Mouse (Mus musculus): ENCODE results near the gene Gm13078.

The Gm13078 gene

DNA sequence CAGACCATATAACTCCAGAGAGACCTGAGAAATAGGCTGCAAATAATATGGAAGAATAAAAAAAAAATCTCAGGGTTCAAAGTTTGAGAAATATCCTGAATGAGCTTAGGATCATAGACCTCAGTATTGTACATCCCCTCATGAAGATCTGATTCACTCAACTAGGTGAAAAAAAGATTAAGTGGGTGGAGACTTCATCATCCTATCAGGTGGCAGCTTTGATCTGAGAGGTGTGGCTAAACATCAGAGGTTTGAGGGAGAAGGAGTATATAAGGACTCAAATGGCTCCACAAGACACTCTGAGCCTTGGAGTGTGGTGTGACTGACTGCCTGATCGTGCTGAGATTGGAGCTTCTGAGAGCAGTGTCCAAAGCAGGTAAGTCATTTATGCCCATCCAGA is at the start of gene Gm13078:
Gene Gm13078, plus strand, starts transcription at position 301 of the 400 bp plus-strand sequence.
- DNase-seq (ENCODE audit: low spot score in 2 of 2): no peak

DNA sequence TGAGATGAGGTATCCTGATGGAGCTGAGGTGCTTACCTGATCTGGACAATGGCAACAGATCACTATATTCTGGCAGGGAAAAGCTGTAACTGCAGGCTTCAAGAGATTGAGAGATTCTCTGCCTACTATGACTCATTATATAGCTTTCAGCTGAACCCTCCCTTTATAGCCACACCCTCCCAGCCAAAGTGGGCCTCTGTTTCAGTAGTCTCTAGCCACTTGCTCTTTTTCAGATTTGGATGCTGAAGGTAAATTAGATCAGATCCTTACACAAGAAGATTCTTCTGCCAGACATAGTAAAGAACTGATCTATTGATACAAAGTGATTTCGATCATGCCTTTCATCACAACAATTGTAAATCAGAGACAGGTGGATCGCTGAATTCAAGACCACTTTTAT is 16.6 kb upstream of the Gm13078 start, which contains the start of gene Gm13089:
Gene Gm13089, minus strand, starts transcription at position 101 of the 400 bp plus-strand sequence.
- DNase-seq (ENCODE audit: low spot score in 2 of 2): no peak

Measured in spleen, postnatal 14 days (tissue).